Comparison of ENCODE assay signal across 10 mouse cellular contexts in genomic region chr15:99615246-99615645, GRCm38 (mm10). TPM values are rescaled to one million over a fixed set of nuclear protein-coding genes. Genes with fewer than 3 reads are reported as not detected.
DNase-seq lines count a peak whose midpoint lies in the region; ATAC-seq and TF ChIP-seq lines count a peak whose summit lies in the region.
"Had no signal": no experiment of that assay in that cellular context is flagged by ENCODE, and none has a peak within 500 bp of the region (broad histone marks: within the 10 kb centered on the region; RNA-seq: fewer than 3 reads in every experiment).

No protein-coding gene starts in this region.

- no peaks in the 10 kb centered on the region for H3K36me3 ChIP-seq in heart, postnatal 0 days (replicated peaks; ENCODE audit: control insufficient read depth, insufficient read depth, low read length)
- peaks cover 4% of the 10 kb centered on the region; the same call in 1 of the 2 replicates for H3K36me3 ChIP-seq in heart, embryonic 11.5 days (ENCODE audit: control insufficient read depth, insufficient read depth, low read length)
- no peaks in the 10 kb centered on the region for H3K36me3 ChIP-seq in intestine, embryonic 16.5 days (ENCODE audit: control insufficient read depth, insufficient read depth, low read length)
- H3K36me3 ChIP-seq in neural tube, embryonic 15.5 days: no peaks in the 10 kb centered on the region

- no peak for TF ChIP-seq CTCF in heart, postnatal 0 days (IDR thresholded peaks at IDR 0.05; ENCODE audit: low read depth)
- TF ChIP-seq CTCF in brain, embryonic 14.5 days (IDR thresholded peaks at IDR 0.05; ENCODE audit: borderline replicate concordance, extremely low read depth, insufficient read depth, insufficient read length): no peak

- H3K27me3 ChIP-seq in heart, postnatal 0 days (ENCODE audit: control insufficient read depth, insufficient read depth, low read length): peaks cover 28% of the 10 kb centered on the region
- H3K27me3 ChIP-seq in heart, embryonic 11.5 days (ENCODE audit: control insufficient read depth, insufficient read depth, low read length): peaks cover 7% of the 10 kb centered on the region; the same call in 1 of the 2 replicates
- H3K27me3 ChIP-seq in intestine, embryonic 16.5 days (replicated peaks; ENCODE audit: control insufficient read depth, insufficient read depth, low read length): peaks cover 4% of the 10 kb centered on the region; the same call in 1 of the 2 replicates
- no peaks in the 10 kb centered on the region for H3K27me3 ChIP-seq in neural tube, embryonic 15.5 days (replicated peaks)
- H3K27me3 ChIP-seq: neural tube, embryonic 12.5 days had no signal

- H3K4me3 ChIP-seq in heart, postnatal 0 days (ENCODE audit: low read depth, low read length): no peak overlapping the region
- H3K4me3 ChIP-seq in heart, embryonic 11.5 days (ENCODE audit: low read depth, low read length): no peak overlapping the region
- H3K4me3 ChIP-seq in intestine, embryonic 16.5 days (ENCODE audit: low read length): no peak overlapping the region
- no peak overlapping the region for H3K4me3 ChIP-seq in neural tube, embryonic 15.5 days (replicated peaks)
- H3K4me3 ChIP-seq: neural tube, embryonic 12.5 days had no signal

- no peak for TF ChIP-seq POLR2A in brain, embryonic 14.5 days (IDR thresholded peaks at IDR 0.05; ENCODE audit: borderline replicate concordance, extremely low read depth, insufficient read depth, insufficient read length, poor library complexity, severe bottlenecking)

- no peak for TF ChIP-seq EP300 in heart, postnatal 0 days (IDR thresholded peaks at IDR 0.05; ENCODE audit: low read depth)

- no peak overlapping the region for H3K9ac ChIP-seq in heart, postnatal 0 days (replicated peaks; ENCODE audit: low read depth, low read length)
- H3K9ac ChIP-seq in heart, embryonic 11.5 days (ENCODE audit: low read depth, low read length): no peak overlapping the region
- H3K9ac ChIP-seq in intestine, embryonic 16.5 days (ENCODE audit: low read depth, low read length): no peak overlapping the region
- H3K9ac ChIP-seq in neural tube, embryonic 15.5 days (replicated peaks): no peak overlapping the region
- H3K9ac ChIP-seq: neural tube, embryonic 12.5 days had no signal

- 0 out of 2 replicates have a peak overlapping the region, but pooled peaks have one; percentile 30 for H3K4me2 ChIP-seq in heart, postnatal 0 days (ENCODE audit: low read depth, low read length)
- no peak overlapping the region for H3K4me2 ChIP-seq in heart, embryonic 11.5 days
- no peak overlapping the region for H3K4me2 ChIP-seq in intestine, embryonic 16.5 days (ENCODE audit: low read depth, low read length)
- no peak overlapping the region; the same call in 1 of the 2 replicates for H3K4me2 ChIP-seq in neural tube, embryonic 15.5 days

- no peak for DNase-seq in heart, postnatal 0 days (ENCODE audit: low spot score)
- peak; percentile 60 for DNase-seq in brain, embryonic 14.5 days (ENCODE audit: low read depth)
- DNase-seq in gastrocnemius, adult 8-10 months (ENCODE audit: low spot score in 2 of 2): no peak
- no peak for DNase-seq in ovary, postnatal 14 days (ENCODE audit: low spot score)
- no peak for DNase-seq in adrenal gland, postnatal 4 days (ENCODE audit: low spot score in 2 of 2)

- H3K4me1 ChIP-seq in heart, postnatal 0 days (ENCODE audit: control insufficient read depth, insufficient read depth): peaks cover 10% of the 10 kb centered on the region
- H3K4me1 ChIP-seq in heart, embryonic 11.5 days (ENCODE audit: control insufficient read depth, insufficient read depth, low read length): peaks cover 20% of the 10 kb centered on the region
- peaks cover 15% of the 10 kb centered on the region; the same call in 1 of the 2 replicates for H3K4me1 ChIP-seq in intestine, embryonic 16.5 days (ENCODE audit: control insufficient read depth, insufficient read depth, low read length)
- peaks cover 35% of the 10 kb centered on the region for H3K4me1 ChIP-seq in neural tube, embryonic 15.5 days

- ATAC-seq in heart, postnatal 0 days (ENCODE audit: insufficient read depth, low read depth): peak; percentile 10; the same call in 1 of the 2 replicates
- no peak for ATAC-seq in heart, embryonic 11.5 days (replicated peaks; ENCODE audit: insufficient number of reproducible peaks, low FRiP score, low TSS enrichment)
- peak; percentile 54; the same call in 1 of the 2 replicates for ATAC-seq in intestine, embryonic 16.5 days
- ATAC-seq in neural tube, embryonic 15.5 days (ENCODE audit: low FRiP score): 0 out of 2 replicates have a peak, but pooled peaks have one; percentile 14

- peak overlapping the region; percentile 31; the same call in 1 of the 2 replicates for H3K27ac ChIP-seq in heart, postnatal 0 days (ENCODE audit: low read depth)
- H3K27ac ChIP-seq in heart, embryonic 11.5 days (ENCODE audit: low read depth, low read length): no peak overlapping the region
- no peak overlapping the region for H3K27ac ChIP-seq in intestine, embryonic 16.5 days (ENCODE audit: low read length)
- peak overlapping the region; percentile 63 for H3K27ac ChIP-seq in neural tube, embryonic 15.5 days (replicated peaks)
- H3K27ac ChIP-seq: neural tube, embryonic 12.5 days had no signal

- 33% methylated on average over 9 of the region's 9 CpGs for WGBS in heart, postnatal 0 days
- WGBS in heart, embryonic 11.5 days (ENCODE audit: insufficient replicate concordance): 40% methylated on average over 9 of the region's 9 CpGs
- WGBS in intestine, embryonic 16.5 days: 36% methylated on average over 9 of the region's 9 CpGs
- WGBS in neural tube, embryonic 15.5 days: 56% methylated on average over 9 of the region's 9 CpGs

- H3K9me3 ChIP-seq in heart, postnatal 0 days (replicated peaks; ENCODE audit: control insufficient read depth, low read length): peaks cover 3% of the 10 kb centered on the region; the same call in 1 of the 2 replicates
- H3K9me3 ChIP-seq in heart, embryonic 11.5 days (replicated peaks; ENCODE audit: control insufficient read depth, low read length): no peaks in the 10 kb centered on the region
- H3K9me3 ChIP-seq in intestine, embryonic 16.5 days (ENCODE audit: control insufficient read depth, low read length): no peaks in the 10 kb centered on the region
- no peaks in the 10 kb centered on the region for H3K9me3 ChIP-seq in neural tube, embryonic 15.5 days (replicated peaks)
- H3K9me3 ChIP-seq: neural tube, embryonic 12.5 days had no signal

RNA-seq across cellular contexts. Expression of gene Aqp6, which starts 14.0 kb away (rescaled TPM):
- not detected in 2 replicates for total RNA-seq in heart, postnatal 0 days (2014; rRNA removed; ENCODE audit: low replicate concordance)
- not detected in 2 replicates for polyA plus RNA-seq in heart, postnatal 0 days (2015; fragmentation: Nextera tagmentation; extraction: Ambion mirVana)
- not detected in 2 replicates for polyA plus RNA-seq in heart, embryonic 11.5 days (2014; fragmentation: Nextera tagmentation; extraction: Ambion mirVana)
- 2.8 and 4.4 TPM in 2 replicates for polyA plus RNA-seq in brain, embryonic 14.5 days (2012; rRNA removed)
- not detected in 2 replicates for polyA plus RNA-seq in intestine, embryonic 16.5 days (2015; fragmentation: Nextera tagmentation; extraction: Ambion mirVana)
- polyA plus RNA-seq in neural tube, embryonic 15.5 days (2015; fragmentation: Nextera tagmentation; extraction: Ambion mirVana): 0.64 and 0.72 TPM in 2 replicates
- total RNA-seq in gastrocnemius, adult 8-10 months (2022): not detected
- under 1 TPM in 1 of 2 experiments, not detected in 1; 0.81 TPM for total RNA-seq in adrenal gland, postnatal 4 days (2021)

RNA-seq across cellular contexts. Expression of gene Aqp5, which starts 24.7 kb away (rescaled TPM):
- not detected in 2 replicates for total RNA-seq in heart, postnatal 0 days (2014; rRNA removed; ENCODE audit: low replicate concordance)
- polyA plus RNA-seq in heart, postnatal 0 days (2015; fragmentation: Nextera tagmentation; extraction: Ambion mirVana): 0.25 and 0.40 TPM in 2 replicates
- polyA plus RNA-seq in heart, embryonic 11.5 days (2014; fragmentation: Nextera tagmentation; extraction: Ambion mirVana): 1.6 and 1.9 TPM in 2 replicates
- polyA plus RNA-seq in brain, embryonic 14.5 days (2012; rRNA removed): 1.1 and 1.7 TPM in 2 replicates
- polyA plus RNA-seq in intestine, embryonic 16.5 days (2015; fragmentation: Nextera tagmentation; extraction: Ambion mirVana): 0.47 and 0.53 TPM in 2 replicates
- 1.00 and 3.7 TPM in 2 replicates for polyA plus RNA-seq in neural tube, embryonic 15.5 days (2015; fragmentation: Nextera tagmentation; extraction: Ambion mirVana)
- not detected for total RNA-seq in gastrocnemius, adult 8-10 months (2022)
- 1 to 10 TPM; 2.5 to 3.4 TPM for total RNA-seq in adrenal gland, postnatal 4 days (2021)

RNA-seq across cellular contexts. Expression of gene Racgap1, which starts 36.2 kb away (rescaled TPM):
- total RNA-seq in heart, postnatal 0 days (2014; rRNA removed; ENCODE audit: low replicate concordance): 59.2 and 124 TPM in 2 replicates
- 34.5 and 36.8 TPM in 2 replicates for polyA plus RNA-seq in heart, postnatal 0 days (2015; fragmentation: Nextera tagmentation; extraction: Ambion mirVana)
- polyA plus RNA-seq in heart, embryonic 11.5 days (2014; fragmentation: Nextera tagmentation; extraction: Ambion mirVana): 91.8 and 126 TPM in 2 replicates
- 83.0 and 118 TPM in 2 replicates for polyA plus RNA-seq in brain, embryonic 14.5 days (2012; rRNA removed)
- polyA plus RNA-seq in intestine, embryonic 16.5 days (2015; fragmentation: Nextera tagmentation; extraction: Ambion mirVana): 97.1 and 104 TPM in 2 replicates
- 59.4 and 84.9 TPM in 2 replicates for polyA plus RNA-seq in neural tube, embryonic 15.5 days (2015; fragmentation: Nextera tagmentation; extraction: Ambion mirVana)
- 1 to 10 TPM in 2 of 4 experiments, under 1 TPM in 2; 0.31 to 2.4 (median 1.1) TPM for total RNA-seq in gastrocnemius, adult 8-10 months (2022)
- 10 to 100 TPM; 49.9 to 55.4 TPM for total RNA-seq in adrenal gland, postnatal 4 days (2021)

RNA-seq across cellular contexts. Expression of gene Aqp2, which starts 36.4 kb away (rescaled TPM):
- not detected in 2 replicates for total RNA-seq in heart, postnatal 0 days (2014; rRNA removed; ENCODE audit: low replicate concordance)
- not detected in 2 replicates for polyA plus RNA-seq in heart, postnatal 0 days (2015; fragmentation: Nextera tagmentation; extraction: Ambion mirVana)
- polyA plus RNA-seq in heart, embryonic 11.5 days (2014; fragmentation: Nextera tagmentation; extraction: Ambion mirVana): not detected in 2 replicates
- polyA plus RNA-seq in brain, embryonic 14.5 days (2012; rRNA removed): 0.07 and 0.08 TPM in 2 replicates
- 0.10 TPM in 1 of 2 replicates, not detected in the other for polyA plus RNA-seq in intestine, embryonic 16.5 days (2015; fragmentation: Nextera tagmentation; extraction: Ambion mirVana)
- not detected in 2 replicates for polyA plus RNA-seq in neural tube, embryonic 15.5 days (2015; fragmentation: Nextera tagmentation; extraction: Ambion mirVana)
- not detected for total RNA-seq in gastrocnemius, adult 8-10 months (2022)
- 10 to 100 TPM in 1 of 2 experiments, 1 to 10 TPM in 1; 1.2 to 11.4 TPM for total RNA-seq in adrenal gland, postnatal 4 days (2021)
- total RNA-seq: ES-E14 had no signal
- polyA plus RNA-seq: neural tube, embryonic 12.5 days had no signal

RNA-seq across cellular contexts. Expression of gene Asic1, which starts 54.9 kb away (rescaled TPM):
- total RNA-seq in heart, postnatal 0 days (2014; rRNA removed; ENCODE audit: low replicate concordance): 0.11 and 0.93 TPM in 2 replicates
- 1.1 and 1.3 TPM in 2 replicates for polyA plus RNA-seq in heart, postnatal 0 days (2015; fragmentation: Nextera tagmentation; extraction: Ambion mirVana)
- polyA plus RNA-seq in heart, embryonic 11.5 days (2014; fragmentation: Nextera tagmentation; extraction: Ambion mirVana): 1.8 and 2.1 TPM in 2 replicates
- 81.2 and 114 TPM in 2 replicates for polyA plus RNA-seq in brain, embryonic 14.5 days (2012; rRNA removed)
- polyA plus RNA-seq in intestine, embryonic 16.5 days (2015; fragmentation: Nextera tagmentation; extraction: Ambion mirVana): 1.7 and 2.0 TPM in 2 replicates
- 59.3 and 68.9 TPM in 2 replicates for polyA plus RNA-seq in neural tube, embryonic 15.5 days (2015; fragmentation: Nextera tagmentation; extraction: Ambion mirVana)
- not detected for total RNA-seq in gastrocnemius, adult 8-10 months (2022)
- 1 to 10 TPM; 1.4 to 1.5 TPM for total RNA-seq in adrenal gland, postnatal 4 days (2021)

Comparison
In these comparisons a context has a peak if more than half of its experiments do, and no peak if none do; other contexts are left out.
1. H3K27ac ChIP-seq: peak in heart, postnatal 0 days (single experiment) and neural tube, embryonic 15.5 days (single experiment); none in heart, embryonic 11.5 days (single experiment) and intestine, embryonic 16.5 days (single experiment).